Mouse (Mus musculus) gastrocnemius, adult 8-10 months (tissue): ENCODE data around the gene Numa1. TPM values are rescaled to one million over a fixed set of nuclear protein-coding genes. Genes with fewer than 3 reads are reported as not detected.
A peak's percentile ranks its signal among the peaks of the same experiment; 100 is the strongest.
"Not testable (repeated sequence)": the region's sequence is repeated elsewhere in the genome, so short reads cannot be mapped to it uniquely, and the experiment has no call there.

Experiments
- DNase-seq, 2 experiments: peaks; one replicate each; pipeline ENCODE4 v3.0.0; 2022; ENCODE audit warnings: low spot score in 2 of 2
- total RNA-seq, 4 experiments: library from RNA; stranded (reverse); gene quantifications; 2 replicates each; pipeline ENCODE4 v1.2.4; 2022

Gene Numa1
- total RNA-seq, 4 experiments from 2014 or later: 46.9 to 56.4 (median 51.8) TPM

GRCm38 (mm10) chr7:101936996-101937395, 3.1 kb downstream of the Numa1 start:
- no peak for DNase-seq

DNA sequence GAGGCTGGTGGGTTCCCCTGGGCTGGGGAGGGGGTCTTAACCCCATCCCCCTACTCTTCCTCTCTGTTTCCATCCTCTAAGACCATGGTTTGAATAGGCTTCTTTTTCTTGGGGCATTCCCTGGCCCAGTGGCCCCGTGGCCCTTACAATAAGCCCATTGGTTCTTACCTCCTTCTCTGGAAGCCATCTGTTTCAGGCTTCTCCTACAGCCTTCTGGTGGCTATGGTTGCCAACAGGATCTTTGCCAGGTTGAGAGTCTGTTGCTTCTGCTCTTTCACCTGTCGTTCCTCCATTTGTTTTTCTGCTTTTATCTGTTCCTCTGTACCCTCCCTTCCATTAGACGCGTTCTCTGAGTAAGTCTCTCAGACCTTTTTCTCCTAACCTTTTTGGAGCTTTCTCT, 3.7 kb downstream of the Numa1 start:
- no peak for DNase-seq

DNA sequence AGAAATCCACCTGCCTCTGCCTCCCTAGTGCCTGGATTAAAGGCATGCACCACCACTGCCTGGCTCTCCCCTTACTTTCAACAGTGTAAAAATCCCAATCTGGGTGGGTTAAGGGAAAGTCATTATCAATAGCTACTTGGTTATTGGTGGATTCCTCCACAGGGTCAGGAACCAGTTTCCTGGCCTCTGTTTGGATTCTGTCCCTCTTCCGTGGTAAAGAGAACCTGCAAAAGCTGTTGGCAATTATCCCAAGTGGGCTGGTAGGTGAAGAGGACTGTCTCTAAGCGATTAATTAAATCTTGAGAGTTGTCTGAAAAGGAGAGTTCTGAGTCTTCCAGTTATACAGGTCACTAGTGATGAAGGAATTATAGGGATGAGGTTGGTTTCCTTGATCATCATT, 4.4 kb downstream of the Numa1 start:
- DNase-seq: no peak

- DNase-seq: no peak
Observed at GRCm38 (mm10) chr7:101939758-101940157, 5.8 kb downstream of the Numa1 start.

DNA sequence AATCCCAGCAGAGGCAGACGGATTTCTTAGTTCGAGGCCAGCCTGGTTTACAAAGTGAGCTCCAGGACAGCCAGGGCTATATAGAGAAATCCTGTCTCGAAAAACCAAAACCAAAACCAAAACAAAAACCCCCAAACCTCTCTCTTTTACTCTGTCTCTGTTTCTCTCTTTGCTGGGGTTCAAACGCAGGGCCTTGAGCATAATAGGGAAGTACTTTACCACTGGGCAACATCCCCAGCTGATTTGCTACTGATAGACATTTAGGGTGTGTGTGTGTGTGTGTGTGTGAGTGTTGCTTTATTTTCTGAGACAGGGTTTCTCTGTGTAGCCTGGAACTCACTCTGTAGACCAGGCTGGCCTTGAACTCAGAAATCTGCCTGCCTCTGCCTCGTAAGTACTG, 15.1 kb downstream of the Numa1 start:
- DNase-seq: not testable (repeated sequence)

DNA sequence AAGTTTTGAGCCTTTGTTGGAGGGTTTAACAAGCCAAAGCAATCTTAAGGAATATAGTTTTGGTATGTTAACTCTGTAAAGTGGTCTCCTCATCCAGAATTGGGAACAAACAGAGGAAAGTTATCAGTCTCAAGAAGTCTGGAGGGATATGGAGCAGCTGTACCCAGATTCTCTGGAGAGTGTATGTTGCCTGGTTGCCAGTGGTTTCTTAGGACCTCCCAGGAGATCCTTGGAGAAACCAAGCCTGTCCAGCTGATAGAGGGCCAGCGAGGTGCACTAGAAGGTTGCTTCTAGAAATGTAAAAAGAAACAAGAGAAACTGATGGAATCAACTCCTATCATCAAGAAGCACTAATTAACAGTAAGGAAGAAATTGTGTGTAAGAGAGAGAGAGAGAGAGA, 17.7 kb downstream of the Numa1 start:
- no peak for DNase-seq

DNA sequence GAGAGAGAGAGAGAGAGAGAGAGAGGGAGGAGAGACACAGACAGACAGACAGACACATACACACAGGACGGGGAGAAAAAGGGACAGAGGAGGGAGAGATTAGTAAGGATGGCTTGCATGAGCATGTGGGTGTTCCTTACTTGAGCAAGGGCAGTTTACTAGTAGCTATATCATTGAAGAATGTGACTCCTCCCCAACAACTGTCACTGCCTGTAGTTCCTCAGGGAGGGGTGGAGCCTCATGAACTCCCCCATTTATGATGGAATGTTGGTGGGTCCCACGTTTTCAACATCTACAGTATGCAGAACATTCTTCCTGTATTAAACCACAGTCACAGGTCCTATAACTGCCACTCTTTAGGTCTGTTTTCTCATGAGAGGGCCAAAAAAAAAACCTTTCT, 18.2 kb downstream of the Numa1 start:
- DNase-seq: no peak

GRCm38 (mm10) chr7:101954163-101954562, 20.3 kb downstream of the Numa1 start:
- no peak for DNase-seq

DNA sequence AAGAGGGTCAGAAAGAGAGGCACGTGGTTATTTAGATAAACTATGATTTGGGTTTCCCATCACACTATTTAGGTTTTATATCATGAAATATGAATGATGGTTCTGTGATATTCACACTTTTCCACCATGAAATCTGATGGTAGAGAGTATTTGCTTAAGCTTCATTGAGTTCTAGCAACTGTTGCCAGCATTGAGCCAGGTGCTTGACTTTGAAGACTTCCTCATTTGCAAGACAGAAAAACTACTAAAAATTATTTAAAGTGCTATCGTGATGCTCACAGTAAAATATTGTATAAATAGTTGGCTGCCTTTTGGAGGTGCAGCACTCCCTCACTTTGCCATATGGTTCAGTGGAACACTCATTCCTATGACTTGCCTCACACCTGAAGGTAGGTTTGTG, 21.4 kb downstream of the Numa1 start:
- no peak for DNase-seq

GRCm38 (mm10) chr7:101955862-101956261, 22.0 kb downstream of the Numa1 start:
- no peak for DNase-seq

DNA sequence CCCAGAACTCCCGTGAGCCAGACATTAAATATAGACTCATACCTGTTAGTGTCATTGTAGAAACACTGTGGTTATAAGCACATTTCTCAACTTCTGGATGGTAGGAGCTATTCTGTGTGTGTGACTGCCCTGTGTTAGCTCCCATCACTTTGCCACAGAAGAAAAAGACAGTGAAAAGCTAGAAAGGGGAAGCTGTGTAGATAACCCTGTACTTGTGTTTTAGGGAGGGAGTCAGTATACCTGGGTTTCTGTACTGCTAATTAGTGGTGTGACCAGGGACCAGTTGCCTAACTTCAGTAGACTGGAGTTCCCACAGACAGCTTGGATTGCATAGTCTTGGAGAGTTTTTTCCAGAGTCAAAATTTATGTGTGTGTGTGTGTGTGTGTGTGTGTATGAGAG, 22.6 kb downstream of the Numa1 start:
- no peak for DNase-seq

DNA sequence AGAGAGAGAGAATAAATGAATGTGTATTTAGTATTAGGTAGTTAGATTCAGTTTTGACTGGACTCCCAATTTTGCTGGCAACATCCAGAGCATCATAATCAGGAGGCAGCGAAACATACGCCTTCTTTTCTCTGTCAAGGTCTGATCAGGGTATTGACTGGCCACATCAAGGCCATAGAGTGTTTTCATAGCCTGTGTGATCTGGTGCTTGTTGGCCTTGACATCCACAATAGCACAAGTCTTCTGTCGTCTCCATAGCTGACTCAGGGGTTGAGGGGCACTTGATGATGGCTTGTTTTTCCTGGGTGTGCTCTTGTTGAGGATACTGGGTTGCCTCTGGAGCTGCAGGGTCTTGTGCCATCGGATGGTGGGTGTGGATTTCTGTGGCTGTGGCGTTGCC, 23.0 kb downstream of the Numa1 start:
- no peak for DNase-seq

DNA sequence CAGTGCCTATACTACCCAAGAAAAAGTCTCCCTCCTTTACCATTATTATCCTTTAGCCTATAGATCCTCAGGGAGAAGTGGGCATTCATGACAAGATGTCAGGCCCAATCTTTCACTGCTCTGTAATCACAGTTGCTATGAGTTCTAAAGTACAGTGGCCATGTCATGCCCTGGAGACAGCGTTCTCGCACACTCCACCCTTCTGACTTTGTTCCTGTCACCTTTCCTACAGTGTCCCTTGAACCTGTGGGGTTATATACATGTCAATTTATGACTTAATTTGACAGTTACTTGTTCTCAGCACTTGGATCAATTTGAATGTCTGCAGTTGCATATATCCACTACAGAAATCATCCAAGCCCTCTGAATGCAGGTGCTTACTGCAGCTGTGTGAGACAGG, 28.9 kb downstream of the Numa1 start:
- DNase-seq: no peak

DNA sequence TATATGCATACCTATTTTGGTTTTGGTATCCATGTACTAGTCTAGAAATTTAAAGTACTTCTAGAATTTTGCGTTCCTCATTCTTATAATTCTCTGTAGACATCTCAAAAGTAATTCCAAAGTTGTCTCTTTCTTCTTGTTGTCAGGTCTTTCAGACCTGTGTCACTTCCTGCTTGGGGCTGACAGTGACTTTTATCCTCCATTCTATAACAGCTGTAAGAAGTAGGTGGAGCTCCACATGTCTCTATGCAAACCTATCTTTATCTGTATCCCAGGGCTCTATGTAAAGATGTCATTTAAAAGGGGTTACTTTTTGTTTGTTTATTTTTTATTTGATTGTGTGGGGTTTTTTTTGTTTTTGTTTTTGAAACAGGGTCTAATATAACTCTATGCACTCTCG, 29.7 kb downstream of the Numa1 start:
- DNase-seq: no peak

DNA sequence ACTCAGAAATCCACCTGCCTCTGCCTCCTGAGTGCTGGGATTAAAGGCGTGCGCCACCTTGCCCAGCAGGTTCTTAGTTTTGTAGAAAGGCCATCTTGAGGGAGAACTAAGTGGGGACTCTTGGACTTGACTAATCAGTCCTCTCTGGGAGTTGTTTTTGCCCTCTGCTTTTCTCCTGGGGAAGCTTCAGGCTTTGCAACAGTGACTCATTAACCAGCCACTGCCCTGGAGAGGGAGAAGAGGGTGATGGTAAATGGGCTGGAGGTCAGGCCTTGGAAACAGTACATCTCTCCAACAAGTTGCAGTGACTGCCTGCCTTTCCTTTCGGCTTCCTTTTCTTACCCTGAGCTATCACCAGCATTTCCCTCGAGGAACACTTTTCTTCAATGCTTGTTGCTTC, 30.6 kb downstream of the Numa1 start:
- no peak for DNase-seq

DNA sequence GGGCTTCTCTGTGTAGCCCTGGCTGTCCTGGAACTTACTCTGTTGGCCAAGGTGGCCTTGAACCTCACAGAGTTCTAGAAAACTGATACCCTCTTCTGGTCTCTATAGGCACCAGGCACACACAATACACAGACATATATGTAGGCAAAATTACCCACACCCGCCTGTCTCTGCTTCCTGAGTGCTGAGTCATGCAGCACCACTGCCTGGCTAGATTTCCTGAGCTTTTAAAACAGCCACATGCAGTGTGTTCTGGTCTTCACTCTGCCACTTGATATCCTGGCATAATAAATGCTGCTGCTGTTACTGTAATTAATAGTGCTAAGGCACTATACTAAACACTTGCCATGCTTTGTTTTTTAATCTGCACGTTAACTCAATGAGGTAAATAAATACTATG, 31.7 kb downstream of the Numa1 start:
- no peak for DNase-seq

- no peak for DNase-seq
Observed at GRCm38 (mm10) chr7:101967256-101967655, 33.3 kb downstream of the Numa1 start.

DNA sequence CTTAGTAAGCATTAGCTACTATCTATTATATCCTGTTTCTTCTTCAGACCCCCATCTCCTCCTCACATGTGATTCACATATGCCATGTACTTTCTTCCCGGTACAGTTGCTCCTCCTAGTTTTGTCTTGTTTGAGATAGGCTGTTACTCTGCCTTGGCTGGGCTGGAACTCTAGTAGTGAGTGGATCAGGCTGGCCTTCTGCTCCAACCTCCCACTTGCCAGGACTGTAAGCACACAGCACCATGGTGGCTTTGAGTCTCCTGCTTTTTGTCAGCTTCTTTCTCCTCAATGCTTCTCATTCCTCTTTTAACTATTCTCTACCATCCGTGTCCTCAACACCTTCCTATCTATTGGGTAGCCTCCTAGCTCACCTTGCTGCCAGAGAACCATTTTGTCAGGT, 34.8 kb downstream of the Numa1 start:
- DNase-seq: no peak

DNA sequence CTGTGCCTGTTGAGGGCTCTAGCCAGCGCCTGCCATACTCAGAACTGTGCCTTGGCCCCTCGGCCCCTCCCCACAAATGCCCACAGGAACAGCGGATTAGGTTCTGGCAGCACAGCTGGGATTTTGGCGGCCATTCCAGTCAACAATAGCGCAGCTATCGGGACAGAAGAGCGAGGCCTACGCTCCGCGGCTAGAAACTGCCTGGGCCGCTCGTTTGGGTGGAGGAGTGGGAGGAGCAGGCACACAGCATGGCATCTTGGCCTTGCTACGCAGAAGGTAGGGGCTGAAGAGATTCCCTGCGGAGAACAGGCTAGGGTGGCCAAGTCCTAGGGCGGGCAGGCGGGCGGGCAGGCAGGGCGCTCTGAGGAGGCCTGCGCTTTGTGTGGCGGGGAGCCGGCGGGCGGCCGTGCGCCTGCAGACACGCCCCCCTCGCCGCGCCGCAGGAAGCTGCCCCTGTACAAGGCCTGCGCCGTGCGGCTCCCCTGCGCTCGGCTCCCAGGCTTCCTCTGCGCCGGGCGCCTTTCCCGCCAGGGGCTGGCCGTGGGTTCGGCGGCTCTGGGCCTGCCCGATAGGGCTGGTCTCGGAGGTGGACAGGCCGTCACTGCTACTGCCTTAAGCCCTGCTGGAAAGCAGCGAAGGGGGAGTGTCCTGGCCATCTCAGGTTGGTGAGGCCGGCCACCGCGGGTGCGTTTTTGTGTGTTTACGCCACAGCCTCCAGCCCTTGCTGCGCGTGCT, 36.0 kb downstream of the Numa1 start:
- peak; percentile 77 to 79 for DNase-seq

DNA sequence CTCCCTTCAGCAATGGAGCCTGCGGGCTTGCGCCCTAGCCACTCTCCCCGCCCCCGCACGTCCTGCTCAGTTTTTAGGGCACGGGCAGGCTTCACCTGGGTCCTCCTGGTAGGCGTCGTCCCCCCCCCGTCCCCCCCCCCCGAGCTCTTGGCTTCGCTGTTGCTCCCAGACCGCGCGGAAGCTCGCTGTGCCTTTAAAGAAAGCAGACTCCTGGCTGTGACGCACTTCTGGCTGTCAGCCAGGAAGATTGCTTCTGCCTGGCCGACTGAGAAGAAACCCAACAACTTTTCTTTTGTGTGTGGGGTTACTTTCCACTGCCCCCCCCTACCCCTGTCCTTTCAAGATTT, 36.5 kb downstream of the Numa1 start:
- DNase-seq: peak; percentile 88 to 91

DNA sequence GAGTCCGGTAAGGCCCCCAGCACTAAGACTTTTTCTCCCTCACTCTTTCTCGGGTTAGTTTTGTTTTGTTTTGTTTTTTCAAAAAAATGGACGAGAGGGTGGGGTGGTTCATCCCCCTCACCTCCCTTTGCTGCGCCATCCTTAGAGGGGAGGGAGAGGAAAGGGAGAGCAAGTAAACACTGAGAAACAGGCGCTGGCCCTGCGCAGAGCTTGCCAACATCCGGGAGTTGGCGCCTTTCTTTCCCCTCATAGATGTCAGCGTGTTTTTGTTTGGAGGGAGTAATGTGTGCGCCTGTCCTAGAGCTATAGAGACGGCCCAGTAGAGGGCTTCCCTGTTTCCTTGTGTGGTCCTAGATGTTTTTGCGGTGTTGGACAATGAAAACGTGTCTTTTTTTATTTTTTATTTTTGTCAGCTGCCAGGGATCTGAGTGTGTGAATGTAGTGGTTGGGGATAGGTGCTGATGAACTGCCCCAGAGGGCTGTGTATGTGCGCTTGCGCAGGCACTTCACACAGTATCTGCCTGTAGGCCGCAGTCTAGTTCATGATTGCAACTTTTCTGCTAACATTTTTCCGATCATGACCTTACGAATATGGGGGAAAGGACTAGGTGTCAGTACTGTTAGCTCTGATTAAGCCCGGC, 37.0 kb downstream of the Numa1 start:
- peak; percentile 54 to 68 for DNase-seq

DNA sequence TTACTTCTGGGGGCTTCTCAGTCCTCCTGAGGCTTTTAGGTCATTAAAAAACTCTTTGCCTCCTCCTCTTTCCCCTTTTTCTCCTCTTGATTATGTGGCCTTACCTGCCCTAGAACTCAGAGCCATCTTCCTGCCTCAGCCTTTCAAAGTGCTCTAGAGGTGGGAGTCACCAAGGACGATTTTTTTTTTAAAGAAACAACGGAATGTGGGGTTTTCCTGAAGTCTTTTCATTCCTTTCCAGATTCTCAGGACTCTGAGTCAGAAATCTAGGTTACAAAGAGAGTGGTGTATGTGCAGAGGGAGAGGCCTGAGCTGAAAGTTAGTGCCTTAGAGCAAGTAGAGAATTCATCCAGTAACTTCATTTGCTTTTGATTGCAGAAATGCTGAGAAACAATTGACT, 37.8 kb downstream of the Numa1 start:
- no peak for DNase-seq

DNA sequence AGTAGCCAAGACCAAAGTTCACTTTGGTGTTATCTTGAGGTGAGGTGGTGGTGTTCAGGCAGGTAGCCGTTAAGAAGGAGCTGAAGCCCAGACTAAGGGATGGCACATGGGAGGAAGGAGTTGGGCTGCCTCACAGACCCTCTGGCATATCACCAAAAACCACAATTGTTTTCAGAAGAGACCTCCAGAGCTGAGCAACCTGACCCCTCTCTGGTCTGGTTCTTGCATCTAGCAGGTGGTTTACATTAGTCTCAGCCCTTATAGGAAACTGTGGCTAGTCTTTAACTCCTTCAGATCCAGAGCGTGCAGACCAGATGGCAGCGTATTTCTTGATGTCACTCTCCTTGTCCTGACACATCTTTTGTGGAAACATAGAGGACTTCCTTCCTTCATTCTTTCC, 39.8 kb downstream of the Numa1 start:
- DNase-seq: no peak
